8 mouse cellular contexts compared by ENCODE assay signal in genomic region chr10:108333642-108334041, GRCm38 (mm10). TPM values are rescaled to one million over a fixed set of nuclear protein-coding genes. Genes with fewer than 3 reads are reported as not detected.
A peak's percentile ranks its signal among the peaks of the same experiment; 100 is the strongest.
DNase-seq lines count a peak whose midpoint lies in the region; ATAC-seq and TF ChIP-seq lines count a peak whose summit lies in the region.

No protein-coding gene starts in this region.

- H3K4me3 ChIP-seq in embryonic facial prominence, embryonic 12.5 days, result peak overlapping the region; percentile 75
- peak overlapping the region; percentile 90 for H3K4me3 ChIP-seq in kidney, postnatal 0 days (replicated peaks; ENCODE audit: low read depth, low read length)

- H3K36me3 ChIP-seq in embryonic facial prominence, embryonic 12.5 days, result no peaks in the 10 kb centered on the region
- H3K36me3 ChIP-seq in kidney, postnatal 0 days (ENCODE audit: insufficient read depth, low read length), result no peaks in the 10 kb centered on the region

- DNase-seq in kidney, adult 9 months, result peak; percentile 42
- DNase-seq in kidney, adult 11 months, result no peak
- peak; percentile 35 for DNase-seq in kidney, postnatal 0 days (ENCODE audit: low spot score)
- DNase-seq in naive thymus-derived CD4-positive, alpha-beta T cell, adult 2 months (ENCODE audit: low read depth), result peak; percentile 22
- no peak for DNase-seq in layer of hippocampus, postnatal 25 days (ENCODE audit: extremely low spot score in 1 of 2, low spot score in 1 of 2)
- no peak for DNase-seq in urinary bladder, postnatal 4 days (ENCODE audit: low spot score in 2 of 2)
- no peak for DNase-seq in frontal cortex, adult 2 months (ENCODE audit: extremely low spot score in 1 of 2, low spot score in 1 of 2)

- 0 out of 2 replicates have a peak overlapping the region, but pooled peaks have one; percentile 70 for H3K9ac ChIP-seq in embryonic facial prominence, embryonic 12.5 days
- H3K9ac ChIP-seq in kidney, postnatal 0 days (ENCODE audit: low read depth, low read length), result peak overlapping the region; percentile 88; the same call in 1 of the 2 replicates

- H3K4me2 ChIP-seq in embryonic facial prominence, embryonic 12.5 days (replicated peaks), result peak overlapping the region; percentile 92
- peak overlapping the region; percentile 76 for H3K4me2 ChIP-seq in kidney, postnatal 0 days (ENCODE audit: low read length)

- no peaks in the 10 kb centered on the region for H3K4me1 ChIP-seq in embryonic facial prominence, embryonic 12.5 days
- H3K4me1 ChIP-seq in kidney, postnatal 0 days (replicated peaks; ENCODE audit: insufficient read depth, low read length), result peaks cover 12% of the 10 kb centered on the region; the same call in 1 of the 2 replicates

- H3K9me3 ChIP-seq in embryonic facial prominence, embryonic 12.5 days, result no peaks in the 10 kb centered on the region
- H3K9me3 ChIP-seq in kidney, postnatal 0 days (replicated peaks; ENCODE audit: low read length), result no peaks in the 10 kb centered on the region

- peaks cover 14% of the 10 kb centered on the region; the same call in 1 of the 2 replicates for H3K27me3 ChIP-seq in embryonic facial prominence, embryonic 12.5 days
- no peaks in the 10 kb centered on the region for H3K27me3 ChIP-seq in kidney, postnatal 0 days (ENCODE audit: insufficient read depth, low read length)

- TF ChIP-seq CTCF in kidney, postnatal 0 days (IDR thresholded peaks at IDR 0.05; ENCODE audit: low read depth), result no peak

- H3K27ac ChIP-seq in embryonic facial prominence, embryonic 12.5 days, result no peak overlapping the region
- peak overlapping the region; percentile 96; the same call in 1 of the 2 replicates for H3K27ac ChIP-seq in kidney, postnatal 0 days

- WGBS in embryonic facial prominence, embryonic 12.5 days, result 6% methylated on average over 12 of the region's 12 CpGs
- WGBS in kidney, postnatal 0 days, result 6% methylated on average over 12 of the region's 12 CpGs

- no peak for ATAC-seq in embryonic facial prominence, embryonic 12.5 days (ENCODE audit: insufficient number of reproducible peaks, insufficient read depth, low FRiP score, low TSS enrichment)
- no peak for ATAC-seq in kidney, postnatal 0 days (replicated peaks; ENCODE audit: low FRiP score, low read depth)

RNA-seq across cellular contexts. Expression of gene Pawr, which starts 1.7 kb away (rescaled TPM):
- 9.2 and 9.6 TPM in 2 replicates for polyA plus RNA-seq in embryonic facial prominence, embryonic 12.5 days (2016; fragmentation: Nextera tagmentation; extraction: Ambion mirVana)
- polyA plus RNA-seq in kidney, postnatal 0 days (2015; fragmentation: Nextera tagmentation; extraction: Ambion mirVana), result 21.0 and 28.5 TPM in 2 replicates
- 1 to 10 TPM; 2.1 to 2.9 TPM for total RNA-seq in layer of hippocampus, postnatal 25 days (2021)
- 2.8 and 3.9 TPM in 2 replicates for polyA plus RNA-seq in frontal cortex, adult 2 months (2012; rRNA removed)

Comparison
In these comparisons a context has a peak if more than half of its experiments do, and no peak if none do; other contexts are left out.
1. DNase-seq: peak in kidney, adult 9 months (single experiment), kidney, postnatal 0 days (single experiment) and naive thymus-derived CD4-positive, alpha-beta T cell, adult 2 months (single experiment); none in kidney, adult 11 months (single experiment), layer of hippocampus, postnatal 25 days (0 of 2), urinary bladder, postnatal 4 days (0 of 2) and frontal cortex, adult 2 months (0 of 2).